Mouse (Mus musculus) hindbrain, embryonic 11.5 days (tissue): ENCODE measurements at regions not wholly inside any gene's neighbourhood (a gene's known extent, or its start where the extent isn't known, plus 50 kb on each side); places are given as distances from the start of the nearest gene placed in this dataset.

Experiments used
- ATAC-seq: fragments of 200-750 bp; cut with Nextera tagmentation; 2 replicates; pipeline ENCODE4 v1.8.0; 2017; ENCODE audit warnings: mild to moderate bottlenecking, moderate TSS enrichment, moderate library complexity; ENCODE audit not compliant: low FRiP score
- DNase-seq: peaks from one replicate; pipeline ENCODE4 v3.0.0-alpha.2; 2015; ENCODE audit warnings: low spot score
- H3K27ac ChIP-seq: fragments of 300-500 bp; sonication (generic); 2 replicates; pipeline ENCODE4 v1.5.1; 2014; ENCODE audit warnings: mild to moderate bottlenecking, low read depth, low read length
- H3K27me3 ChIP-seq: fragments of 300-500 bp; sonication (generic); 2 replicates; pipeline ENCODE4 v1.6.1; 2014; ENCODE audit warnings: mild to moderate bottlenecking, low read length, moderate library complexity, mixed read lengths; ENCODE audit not compliant: control insufficient read depth, insufficient read depth
- H3K36me3 ChIP-seq: fragments of 300-500 bp; sonication (generic); 2 replicates; pipeline ENCODE4 v1.6.1; 2014; ENCODE audit warnings: mild to moderate bottlenecking, low read length, moderate library complexity, mixed read lengths; ENCODE audit not compliant: control insufficient read depth, insufficient read depth
- H3K4me1 ChIP-seq: fragments of 300-500 bp; sonication (generic); replicated peaks from 2 replicates; pipeline ENCODE4 v1.6.1; 2014; ENCODE audit warnings: low read length, mixed read lengths; ENCODE audit not compliant: control insufficient read depth, insufficient read depth
- H3K4me2 ChIP-seq: fragments of 300-500 bp; sonication (generic); replicated peaks from 2 replicates; pipeline ENCODE4 v1.6.1; 2014; ENCODE audit warnings: mild to moderate bottlenecking, low read depth, low read length
- H3K4me3 ChIP-seq: fragments of 300-500 bp; sonication (generic); 2 replicates; pipeline ENCODE4 v1.5.1; 2014; ENCODE audit warnings: low read depth, low read length
- H3K9ac ChIP-seq: fragments of 300-500 bp; sonication (generic); 2 replicates; pipeline ENCODE4 v1.6.1; 2014; ENCODE audit warnings: low read depth, low read length
- H3K9me3 ChIP-seq: fragments of 300-500 bp; sonication (generic); 2 replicates; pipeline ENCODE4 v1.6.1; 2016; ENCODE audit warnings: low read length; ENCODE audit not compliant: control insufficient read depth
- WGBS: fragments of 180-500 bp; shearing (Covaris S2); extraction: QIAGEN DNeasy Blood & Tissue Kit; methylation state at CpG from one replicate; pipeline ENCODE4 v1.1.7; 2014; 5-methylcytosine and 5-hydroxymethylcytosine counted together

DNA sequence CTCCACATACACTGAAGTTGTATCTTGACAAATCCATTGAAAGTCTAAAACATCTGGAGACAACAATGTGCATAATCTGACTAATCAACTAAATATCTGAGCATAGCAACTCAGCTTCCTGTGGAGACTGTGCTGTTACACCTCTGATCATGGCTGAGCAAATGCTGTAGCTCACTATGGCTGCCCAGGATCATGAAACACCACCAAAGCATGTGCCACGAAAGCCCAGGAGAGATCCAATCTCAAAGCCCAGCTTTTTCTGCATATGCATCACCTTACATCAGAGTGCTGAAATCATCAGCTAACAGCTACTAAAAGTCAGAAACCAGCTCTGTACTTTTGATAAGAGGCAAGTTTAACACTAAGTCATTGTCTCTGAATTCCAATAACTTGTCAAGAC, 313.3 kb upstream of the Htr2a start:
- 86% methylated on average over 1 of the region's 1 CpGs for WGBS
- Histone ChIP-seq H3K27ac (no peak overlapping the region), H3K9me3 (no peaks in the 10 kb centered on the region), H3K36me3 (no peaks in the 10 kb centered on the region), H3K4me3 (no peak overlapping the region), H3K4me2 (no peak overlapping the region), H3K9ac (no peak overlapping the region), H3K4me1 (no peaks in the 10 kb centered on the region), H3K27me3 (no peaks in the 10 kb centered on the region)
- ATAC-seq: no peak
- no peak for DNase-seq

DNA sequence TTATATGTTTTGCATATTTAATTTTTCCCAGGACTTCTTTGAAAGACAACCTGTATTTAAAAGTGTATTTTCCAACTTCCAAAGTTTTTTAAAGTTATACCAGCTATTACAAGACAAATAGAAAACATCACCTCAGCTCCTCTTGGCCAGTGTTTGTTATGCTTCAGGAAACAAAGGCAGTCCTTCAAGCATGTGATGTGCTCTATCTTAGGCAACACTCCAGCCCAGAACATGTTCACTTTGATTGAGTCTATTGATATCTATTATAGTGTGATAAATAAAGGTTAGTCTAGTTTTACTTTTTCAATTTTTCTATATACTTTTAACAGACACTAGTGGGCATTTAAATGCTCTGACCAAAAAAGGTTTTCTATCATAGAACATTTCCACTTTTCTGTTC, 289.9 kb upstream of the Htr2a start:
- no peaks in the 10 kb centered on the region for H3K9me3 ChIP-seq
- no peak overlapping the region for H3K4me3 ChIP-seq
- no peak overlapping the region for H3K4me2 ChIP-seq
- H3K27me3 ChIP-seq: no peaks in the 10 kb centered on the region
- no peak overlapping the region for H3K27ac ChIP-seq
- H3K36me3 ChIP-seq: no peaks in the 10 kb centered on the region
- no peaks in the 10 kb centered on the region for H3K4me1 ChIP-seq
- DNase-seq (no peak), ATAC-seq (peak; percentile 51; the same call in 1 of the 2 replicates)
- no peak overlapping the region for H3K9ac ChIP-seq

DNA sequence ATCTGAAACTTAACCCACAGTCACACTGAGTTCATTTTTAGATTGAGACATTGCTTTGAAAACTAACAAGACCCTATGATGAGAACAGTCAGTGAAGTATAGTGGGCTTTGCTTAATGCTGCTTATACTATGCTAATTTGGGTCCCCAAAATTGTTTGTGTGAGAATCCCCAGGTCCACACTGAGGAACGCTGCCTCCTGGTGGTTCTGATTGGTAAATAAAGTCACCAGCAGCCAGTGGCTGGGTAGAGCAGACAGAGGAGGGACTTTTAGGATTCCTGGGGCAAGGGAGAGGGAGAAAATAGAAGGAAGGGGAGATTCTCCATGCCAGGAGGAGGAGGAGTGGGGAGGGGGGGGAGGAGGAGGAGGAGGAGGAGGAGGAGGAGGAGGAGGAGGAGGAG, 288.4 kb upstream of the Htr2a start:
- WGBS: 23% methylated on average over 1 of the region's 1 CpGs
- Histone ChIP-seq H3K9ac (no peak overlapping the region), H3K36me3 (no peaks in the 10 kb centered on the region), H3K4me3 (no peak overlapping the region), H3K4me2 (no peak overlapping the region), H3K27me3 (no peaks in the 10 kb centered on the region), H3K27ac (no peak overlapping the region), H3K9me3 (no peaks in the 10 kb centered on the region), H3K4me1 (no peaks in the 10 kb centered on the region)
- no peak for ATAC-seq
- DNase-seq: no peak

DNA sequence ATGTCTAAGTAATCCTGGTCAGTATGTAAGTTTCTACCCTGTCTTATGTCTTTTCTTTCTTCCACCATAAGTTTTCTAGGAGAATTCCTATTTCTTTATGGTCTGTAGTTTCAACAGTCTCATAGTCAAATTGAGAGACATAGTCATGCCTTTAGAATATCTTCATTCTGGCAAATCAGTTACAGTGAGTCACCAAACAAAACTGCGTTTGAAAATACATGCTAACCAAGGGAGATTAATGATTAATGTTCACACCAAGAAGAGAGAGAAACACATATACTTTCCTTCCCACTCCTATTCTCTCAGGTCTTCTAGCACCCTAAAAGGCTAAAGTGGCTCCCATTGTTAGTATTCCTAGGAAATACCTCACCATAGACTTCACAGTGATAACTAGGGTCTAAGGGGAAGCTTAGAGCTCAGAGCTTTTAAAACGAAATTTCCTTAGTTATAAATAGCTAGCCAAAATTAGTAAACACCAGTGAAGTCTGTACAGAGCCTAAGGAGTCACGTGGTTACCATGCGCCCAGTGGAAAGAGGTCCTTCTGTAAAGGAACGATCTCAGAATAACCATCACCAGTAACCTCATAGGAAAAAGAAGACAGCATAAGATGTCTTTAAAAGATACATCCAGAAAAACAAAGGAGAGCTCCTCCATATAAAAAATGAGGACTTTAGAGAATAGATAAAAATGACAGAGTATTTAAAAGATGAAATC, 281.8 kb upstream of the Htr2a start:
- ATAC-seq: no peak
- no peaks in the 10 kb centered on the region for H3K9me3 ChIP-seq
- no peak overlapping the region for H3K9ac ChIP-seq
- WGBS: 81% methylated on average over 5 of the region's 5 CpGs
- no peak overlapping the region for H3K4me3 ChIP-seq
- H3K27me3 ChIP-seq: no peaks in the 10 kb centered on the region
- no peak for DNase-seq
- H3K4me2 ChIP-seq: no peak overlapping the region
- no peak overlapping the region for H3K27ac ChIP-seq
- H3K4me1 ChIP-seq: no peaks in the 10 kb centered on the region
- no peaks in the 10 kb centered on the region for H3K36me3 ChIP-seq

DNA sequence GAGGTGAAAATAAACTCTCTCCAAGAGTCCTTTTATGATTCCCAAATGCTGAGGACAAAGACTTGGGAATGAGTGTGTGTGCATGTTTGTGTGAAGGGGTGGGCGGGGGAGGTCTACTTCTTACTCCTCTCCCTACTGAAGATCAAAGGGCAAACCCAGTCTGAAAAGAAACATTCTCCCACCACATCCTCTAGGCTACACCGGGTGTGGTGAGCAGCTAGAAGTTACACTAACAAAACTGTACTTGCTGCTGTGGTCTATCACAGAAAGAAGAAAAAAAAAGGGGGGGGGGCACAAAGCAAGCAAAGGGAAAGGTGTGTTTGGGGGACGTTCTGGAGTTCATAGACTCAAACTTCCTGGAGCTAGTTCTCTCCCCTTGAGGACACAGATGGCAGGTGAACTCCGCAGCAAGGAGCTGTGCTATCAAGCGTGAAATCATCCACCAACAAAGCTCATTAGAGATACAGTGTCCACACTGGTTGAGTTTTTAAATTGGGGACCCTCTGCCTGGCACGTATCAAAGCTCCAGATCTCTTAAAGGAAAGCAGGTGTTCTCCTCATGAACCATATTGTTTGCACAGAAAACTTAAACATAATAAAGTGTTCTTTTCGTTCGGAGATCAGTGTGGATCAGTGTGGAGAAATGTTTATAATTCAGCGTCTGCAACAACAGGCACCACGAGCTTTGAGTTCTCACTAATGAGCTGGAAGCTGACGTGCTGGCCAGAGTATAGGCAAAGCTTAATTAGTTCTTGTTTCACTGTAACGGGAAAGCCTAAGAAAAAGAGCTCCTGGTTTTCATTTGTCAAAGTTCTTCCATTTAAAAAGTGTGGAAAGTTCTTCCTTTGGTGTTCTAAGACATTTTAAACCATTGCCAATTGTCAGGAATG, 280.7 kb upstream of the Htr2a start:
- H3K27me3 ChIP-seq: no peaks in the 10 kb centered on the region
- 0 out of 2 replicates have a peak, but pooled peaks have one; percentile 57 for ATAC-seq
- peak; percentile 3 for DNase-seq
- no peaks in the 10 kb centered on the region for H3K36me3 ChIP-seq
- H3K9me3 ChIP-seq: no peaks in the 10 kb centered on the region
- H3K4me2 ChIP-seq: no peak overlapping the region
- H3K9ac ChIP-seq: no peak overlapping the region
- no peak overlapping the region for H3K4me3 ChIP-seq
- no peaks in the 10 kb centered on the region for H3K4me1 ChIP-seq
- WGBS: 58% methylated on average over 12 of the region's 12 CpGs
- no peak overlapping the region for H3K27ac ChIP-seq

DNA sequence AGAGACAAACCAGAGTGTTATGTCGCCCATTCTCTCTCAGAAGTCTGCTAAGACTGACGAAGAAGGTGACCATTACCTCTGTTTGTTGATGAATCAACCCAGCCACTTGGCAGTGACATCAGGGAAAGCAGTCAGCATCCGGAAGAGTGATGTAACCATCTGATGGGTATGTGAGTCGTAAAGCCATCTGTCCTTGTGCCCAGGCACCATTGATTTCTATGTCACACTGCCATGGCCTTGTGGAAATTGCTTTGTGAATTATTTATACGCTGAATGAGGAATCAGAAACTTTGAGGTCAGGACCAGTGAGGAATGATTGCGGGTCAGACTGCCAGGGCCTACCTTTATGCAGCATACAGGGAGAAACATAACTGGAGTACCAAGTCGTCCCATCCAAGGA, 256.2 kb upstream of the Htr2a start:
- Histone ChIP-seq H3K36me3 (no peaks in the 10 kb centered on the region), H3K9me3 (no peaks in the 10 kb centered on the region), H3K4me2 (no peak overlapping the region), H3K27me3 (no peaks in the 10 kb centered on the region), H3K4me3 (no peak overlapping the region), H3K4me1 (no peaks in the 10 kb centered on the region), H3K9ac (no peak overlapping the region), H3K27ac (no peak overlapping the region)
- DNase-seq (no peak), ATAC-seq (no peak)
- WGBS: 87% methylated on average over 7 of the region's 7 CpGs

DNA sequence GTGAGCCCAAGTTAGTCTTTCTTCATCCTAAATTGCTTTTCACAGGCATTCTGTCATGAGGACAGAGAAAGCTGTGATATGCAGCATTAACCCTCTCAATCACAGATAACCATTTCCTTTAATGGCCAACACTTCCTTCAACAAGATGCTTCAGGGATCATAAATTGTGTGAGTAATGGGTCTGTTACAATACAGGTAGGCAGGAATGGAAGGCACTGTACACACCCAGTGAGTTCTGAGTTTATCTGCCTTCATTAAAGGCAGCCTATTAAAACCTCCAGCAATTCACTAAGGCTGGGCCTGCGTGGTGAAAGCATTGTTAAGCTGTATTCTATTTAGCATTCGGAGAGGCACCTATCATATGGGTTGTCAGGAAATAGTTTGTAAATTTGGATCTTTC, 248.2 kb upstream of the Htr2a start:
- Histone ChIP-seq H3K27me3 (no peaks in the 10 kb centered on the region), H3K4me1 (no peaks in the 10 kb centered on the region), H3K9ac (no peak overlapping the region), H3K4me2 (no peak overlapping the region), H3K4me3 (no peak overlapping the region), H3K36me3 (no peaks in the 10 kb centered on the region), H3K27ac (no peak overlapping the region), H3K9me3 (no peaks in the 10 kb centered on the region)
- no peak for ATAC-seq
- WGBS: 81% methylated on average over 2 of the region's 2 CpGs
- DNase-seq: no peak

DNA sequence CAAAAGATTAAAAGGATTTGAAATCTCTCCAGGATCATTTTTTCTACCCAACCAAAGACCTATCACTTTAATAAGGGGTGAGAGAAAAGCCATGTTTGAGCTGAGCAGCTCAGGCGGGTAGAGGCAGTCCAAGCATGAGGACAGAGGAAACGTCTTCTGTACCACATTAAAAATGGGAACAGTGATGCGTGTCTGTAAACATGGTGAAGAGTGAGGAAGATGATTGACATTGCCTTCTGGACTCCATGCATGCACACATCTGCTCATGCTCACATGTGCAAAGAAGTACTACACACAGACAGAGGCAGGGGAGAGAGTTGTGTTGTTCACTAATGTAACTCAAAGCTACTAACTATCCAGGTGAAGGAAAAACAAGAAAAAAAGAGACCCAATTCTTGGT, 243.4 kb upstream of the Htr2a start:
- DNase-seq: no peak
- no peaks in the 10 kb centered on the region for H3K4me1 ChIP-seq
- H3K4me3 ChIP-seq: no peak overlapping the region
- no peaks in the 10 kb centered on the region for H3K27me3 ChIP-seq
- H3K9me3 ChIP-seq: no peaks in the 10 kb centered on the region
- no peak overlapping the region for H3K27ac ChIP-seq
- 79% methylated on average over 3 of the region's 3 CpGs for WGBS
- no peak overlapping the region for H3K9ac ChIP-seq
- H3K4me2 ChIP-seq: no peak overlapping the region
- ATAC-seq: no peak
- H3K36me3 ChIP-seq: no peaks in the 10 kb centered on the region

DNA sequence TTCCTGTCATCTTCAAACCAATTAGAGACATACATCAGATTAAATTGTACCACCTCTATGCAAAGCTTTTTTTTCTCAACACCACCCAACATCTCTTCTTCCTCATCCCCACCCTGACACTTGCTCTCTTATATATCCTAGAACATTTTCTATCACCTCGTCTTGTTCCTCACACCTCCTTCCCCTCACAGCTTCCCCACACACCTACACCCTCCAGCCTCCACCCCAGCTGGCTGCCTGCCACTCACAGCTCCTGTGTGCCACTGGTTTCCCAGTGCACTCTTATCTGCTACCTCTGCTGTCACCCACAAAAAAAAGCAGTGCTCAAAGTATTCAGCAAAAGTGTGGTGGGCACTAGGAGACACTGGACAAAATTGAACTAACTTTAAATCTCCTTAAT, 231.2 kb upstream of the Htr2a start:
- DNase-seq: no peak
- no peak for ATAC-seq
- Histone ChIP-seq H3K4me1 (no peaks in the 10 kb centered on the region), H3K36me3 (no peaks in the 10 kb centered on the region), H3K27ac (no peak overlapping the region), H3K9ac (no peak overlapping the region), H3K9me3 (no peaks in the 10 kb centered on the region), H3K27me3 (no peaks in the 10 kb centered on the region), H3K4me2 (no peak overlapping the region), H3K4me3 (no peak overlapping the region)
- WGBS: 75% methylated on average over 1 of the region's 1 CpGs
